Mouse (Mus musculus): ENCODE data around the gene Spindoc. TPM values are rescaled to one million over a fixed set of nuclear protein-coding genes. Genes with fewer than 3 reads are reported as not detected.

Spindoc gene
- polyA plus RNA-seq, 1 experiment from 2014 or later, result 19.2 TPM

- H3K27me3 ChIP-seq (ENCODE audit: insufficient read depth, low read length), result no peaks in the 10 kb centered on the region
- peak overlapping the region; percentile 99 for H3K9ac ChIP-seq (ENCODE audit: low read depth, low read length)
- peak; percentile 49; the same call in 1 of the 2 replicates for ATAC-seq (replicated peaks; ENCODE audit: low FRiP score, low read depth)
- peak; percentile 80 for TF ChIP-seq CTCF (IDR thresholded peaks at IDR 0.05; ENCODE audit: low read depth)
- H3K4me2 ChIP-seq (ENCODE audit: low read length), result peak overlapping the region; percentile 97
- peak overlapping the region; percentile 82 for H3K4me3 ChIP-seq (replicated peaks; ENCODE audit: low read depth, low read length)
- H3K9me3 ChIP-seq (replicated peaks; ENCODE audit: low read length), result no peaks in the 10 kb centered on the region
- peak; percentile 87 for DNase-seq (ENCODE audit: low spot score)
- peak overlapping the region; percentile 93 for H3K27ac ChIP-seq
- under 1% methylated on average over 54 of the region's 59 CpGs for WGBS
- peaks cover 22% of the 10 kb centered on the region for H3K36me3 ChIP-seq (ENCODE audit: insufficient read depth, low read length)
- peaks cover 49% of the 10 kb centered on the region for H3K4me1 ChIP-seq (replicated peaks; ENCODE audit: insufficient read depth, low read length)
Measured at GRCm38 (mm10) chr19:7417911-7418849, 35.4 kb upstream of the Spindoc start.

- DNase-seq (ENCODE audit: low spot score) (peak; percentile 83), ATAC-seq (replicated peaks; ENCODE audit: low FRiP score, low read depth) (peak; percentile 43)
- WGBS, result under 1% methylated on average over 90 of the region's 107 CpGs
- no peak for TF ChIP-seq CTCF (IDR thresholded peaks at IDR 0.05; ENCODE audit: low read depth)
- H3K27ac ChIP-seq, result peak within 1 kb of the TSS; percentile 93
- H3K4me1 ChIP-seq (replicated peaks; ENCODE audit: insufficient read depth, low read length), result peaks cover 38% of the 10 kb centered on the region
- H3K27me3 ChIP-seq (ENCODE audit: insufficient read depth, low read length), result no peaks in the 10 kb centered on the region
- peak within 1 kb of the TSS; percentile 99 for H3K9ac ChIP-seq (ENCODE audit: low read depth, low read length)
- no peaks in the 10 kb centered on the region for H3K9me3 ChIP-seq (replicated peaks; ENCODE audit: low read length)
- H3K36me3 ChIP-seq (ENCODE audit: insufficient read depth, low read length), result peaks cover 14% of the 10 kb centered on the region; the same call in 1 of the 2 replicates
- peak within 1 kb of the TSS; percentile 82 for H3K4me3 ChIP-seq (replicated peaks; ENCODE audit: low read depth, low read length)
- peak within 1 kb of the TSS; percentile 97 for H3K4me2 ChIP-seq (ENCODE audit: low read length)
Measured at GRCm38 (mm10) chr19:7416834-7417735, 34.3 kb upstream of the Spindoc start, which contains the start of gene 2700081O15Rik. Gene 2700081O15Rik (plus strand): TSS chr19:7417625.

- peaks cover 29% of the 10 kb centered on the region for H3K4me1 ChIP-seq (replicated peaks; ENCODE audit: insufficient read depth, low read length)
- H3K4me3 ChIP-seq (replicated peaks; ENCODE audit: low read depth, low read length), result peak overlapping the region; percentile 82
- no peaks in the 10 kb centered on the region for H3K9me3 ChIP-seq (replicated peaks; ENCODE audit: low read length)
- ATAC-seq (replicated peaks; ENCODE audit: low FRiP score, low read depth), result no peak
- 12% methylated on average over 22 of the region's 22 CpGs for WGBS
- no peak for TF ChIP-seq CTCF (IDR thresholded peaks at IDR 0.05; ENCODE audit: low read depth)
- peaks cover 5% of the 10 kb centered on the region; the same call in 1 of the 2 replicates for H3K36me3 ChIP-seq (ENCODE audit: insufficient read depth, low read length)
- peak overlapping the region; percentile 99 for H3K9ac ChIP-seq (ENCODE audit: low read depth, low read length)
- no peaks in the 10 kb centered on the region for H3K27me3 ChIP-seq (ENCODE audit: insufficient read depth, low read length)
- peak overlapping the region; percentile 93 for H3K27ac ChIP-seq
- peak; percentile 76 for DNase-seq (ENCODE audit: low spot score)
- H3K4me2 ChIP-seq (ENCODE audit: low read length), result peak overlapping the region; percentile 97
Measured at GRCm38 (mm10) chr19:7415916-7416833, 33.4 kb upstream of the Spindoc start.

GRCm38 (mm10) chr19:7412361-7412760 is 29.6 kb upstream of the Spindoc start:
- 60% methylated on average over 2 of the region's 2 CpGs for WGBS
- Histone ChIP-seq H3K36me3 (ENCODE audit: insufficient read depth, low read length) (no peaks in the 10 kb centered on the region), H3K9ac (ENCODE audit: low read depth, low read length) (no peak overlapping the region), H3K9me3 (replicated peaks; ENCODE audit: low read length) (no peaks in the 10 kb centered on the region), H3K27ac (no peak overlapping the region), H3K4me2 (ENCODE audit: low read length) (no peak overlapping the region), H3K4me3 (replicated peaks; ENCODE audit: low read depth, low read length) (no peak overlapping the region), H3K4me1 (replicated peaks; ENCODE audit: insufficient read depth, low read length) (peaks cover 16% of the 10 kb centered on the region), H3K27me3 (ENCODE audit: insufficient read depth, low read length) (no peaks in the 10 kb centered on the region)
- ATAC-seq (replicated peaks; ENCODE audit: low FRiP score, low read depth), result no peak
- DNase-seq (ENCODE audit: low spot score), result no peak
- no peak for TF ChIP-seq CTCF (IDR thresholded peaks at IDR 0.05; ENCODE audit: low read depth)

GRCm38 (mm10) chr19:7404623-7405229 is 21.9 kb upstream of the Spindoc start:
- TF ChIP-seq CTCF (IDR thresholded peaks at IDR 0.05; ENCODE audit: low read depth), result no peak
- DNase-seq (ENCODE audit: low spot score), result no peak
- H3K9ac ChIP-seq (ENCODE audit: low read depth, low read length), result no peak overlapping the region

More at GRCm38 (mm10) chr19:7404623-7405229, 21.9 kb upstream of the Spindoc start:
- no peak overlapping the region for H3K27ac ChIP-seq
- no peaks in the 10 kb centered on the region for H3K36me3 ChIP-seq (ENCODE audit: insufficient read depth, low read length)
- 76% methylated on average over 9 of the region's 9 CpGs for WGBS
- H3K4me2 ChIP-seq (ENCODE audit: low read length), result no peak overlapping the region
- no peaks in the 10 kb centered on the region for H3K27me3 ChIP-seq (ENCODE audit: insufficient read depth, low read length)
- no peaks in the 10 kb centered on the region for H3K9me3 ChIP-seq (replicated peaks; ENCODE audit: low read length)
- no peak for ATAC-seq (replicated peaks; ENCODE audit: low FRiP score, low read depth)
- no peak overlapping the region for H3K4me3 ChIP-seq (replicated peaks; ENCODE audit: low read depth, low read length)
- no peaks in the 10 kb centered on the region for H3K4me1 ChIP-seq (replicated peaks; ENCODE audit: insufficient read depth, low read length)
